Mouse (Mus musculus) kidney, adult 8-10 months (tissue): ENCODE measurements around the gene Lrrc10b.
A peak's percentile ranks its signal among the peaks of the same experiment; 100 is the strongest.

Experiments
- DNase-seq, 2 experiments: peaks; one replicate each; pipeline ENCODE4 v3.0.0; 2022

Gene Lrrc10b

GRCm38 (mm10) chr19:10456752-10457483 lies at the start of gene Lrrc10b:
Lrrc10b (minus strand) TSS chr19:10457473.
- DNase-seq, result peak in 1 of 2 experiments; percentile 39

GRCm38 (mm10) chr19:10502571-10502970 lies 45.3 kb upstream of the Lrrc10b start:
- DNase-seq, result peak in 1 of 2 experiments; percentile 24

DNA sequence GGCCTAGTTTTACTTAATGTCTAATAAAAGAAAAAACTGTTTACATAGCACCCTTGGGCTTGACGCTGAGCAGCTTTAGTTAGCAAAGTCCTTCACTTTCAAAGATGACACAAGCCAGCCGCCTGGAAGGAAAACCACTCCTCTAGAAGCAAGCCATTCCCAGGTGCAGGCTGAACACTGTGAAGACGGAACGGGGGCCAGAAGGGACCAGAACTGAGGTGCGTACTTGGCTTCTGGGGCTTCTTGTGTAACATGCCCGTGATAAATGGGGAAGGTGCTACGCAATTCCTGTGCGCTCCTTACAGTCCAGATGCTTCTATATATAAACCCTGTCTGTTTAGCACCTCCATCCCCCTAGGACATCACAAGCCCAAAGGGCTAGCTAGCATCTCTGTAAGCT lies 43.3 kb upstream of the Lrrc10b start:
- DNase-seq, result no peak

DNA sequence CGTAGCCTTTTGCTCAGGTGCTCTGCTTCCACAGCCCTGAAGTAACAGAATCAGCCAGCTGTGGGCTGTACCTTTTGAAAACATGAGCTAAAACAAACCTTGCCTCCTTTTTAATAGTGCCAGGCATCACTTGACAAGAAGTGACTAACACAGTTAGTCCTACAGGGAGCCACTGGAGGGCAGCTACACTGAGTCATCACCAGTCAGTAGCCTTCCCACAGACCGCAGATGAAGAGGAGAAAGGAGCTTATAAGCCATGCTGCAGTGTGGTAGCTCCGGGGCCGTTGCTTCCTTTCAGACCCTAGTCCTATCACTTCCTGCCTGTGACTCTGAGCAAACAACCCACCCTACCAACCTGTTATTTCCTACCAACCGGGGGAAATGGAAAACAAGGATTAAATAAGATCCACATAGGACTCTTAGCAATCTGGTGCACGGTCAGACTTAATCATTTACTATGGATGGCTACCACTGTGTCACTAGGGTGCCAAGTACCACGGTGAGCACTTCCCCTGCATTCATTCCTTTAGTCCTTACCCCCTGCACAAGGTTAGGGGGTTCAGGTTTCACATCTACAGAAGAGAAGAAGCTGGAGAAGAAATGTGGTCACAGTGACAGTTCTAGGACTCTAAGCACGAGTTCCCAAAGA lies 40.4 kb upstream of the Lrrc10b start:
- no peak for DNase-seq

DNA sequence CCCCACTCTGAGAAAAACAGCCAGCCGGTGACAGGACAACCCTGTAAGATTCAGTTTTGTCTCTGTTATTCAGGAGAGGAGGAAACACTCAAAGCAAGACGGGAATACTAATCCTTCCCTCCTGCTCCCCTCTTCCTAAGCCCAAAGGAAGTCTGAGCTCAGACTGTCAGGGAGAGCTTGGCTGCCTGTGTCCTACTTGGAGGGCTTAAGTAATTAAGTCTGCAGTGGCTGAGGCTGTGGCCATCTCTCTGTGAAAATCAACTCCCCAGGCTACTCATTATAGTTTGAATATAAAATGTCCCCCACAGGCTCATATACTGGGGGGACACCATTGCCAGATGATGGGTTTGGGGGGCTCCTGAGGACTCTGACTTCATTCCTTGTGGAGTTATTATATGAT lies 39.7 kb upstream of the Lrrc10b start:
- no peak for DNase-seq

DNA sequence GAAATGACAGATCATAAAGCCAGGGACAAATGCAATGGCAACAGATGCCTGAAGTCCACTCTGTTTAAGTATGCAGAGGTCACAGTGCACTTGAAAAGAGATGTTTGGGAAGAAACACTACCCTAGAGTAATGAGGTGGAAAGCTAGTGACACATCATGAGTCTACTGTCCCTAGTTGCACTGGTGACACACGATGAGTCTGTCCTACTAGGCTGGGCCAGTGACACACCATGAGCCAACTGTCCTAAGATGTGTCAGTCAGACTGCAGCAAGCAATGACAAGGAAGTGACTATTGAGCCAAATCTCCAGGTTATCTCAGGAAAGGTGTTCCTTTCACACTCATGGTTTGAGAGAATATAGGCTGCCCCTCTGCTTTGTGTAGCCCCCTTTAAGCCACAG lies 38.4 kb upstream of the Lrrc10b start:
- DNase-seq, result no peak

DNA sequence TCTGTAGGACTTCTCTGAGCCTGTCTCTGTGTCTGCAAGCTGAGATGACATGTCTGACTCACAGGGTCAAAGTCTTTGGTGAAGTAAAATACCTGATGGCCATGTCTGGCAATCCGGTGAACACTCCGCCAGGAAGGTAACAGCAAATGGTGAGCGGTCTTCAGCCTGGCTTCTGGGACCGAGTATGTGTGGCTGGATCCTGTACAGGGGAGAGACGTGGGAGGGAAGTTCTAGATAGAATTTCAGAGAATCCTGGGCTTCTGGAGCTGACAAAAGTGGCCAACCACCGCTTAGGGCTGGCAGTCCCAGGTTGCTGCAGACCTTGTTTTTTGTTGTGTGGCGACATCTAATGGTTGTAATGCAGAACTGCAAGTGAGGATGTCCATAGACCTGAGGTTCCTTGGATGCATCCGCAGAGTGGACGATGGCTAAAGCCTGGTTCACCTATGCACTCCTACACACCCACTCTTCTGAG lies 29.0 kb upstream of the Lrrc10b start:
- DNase-seq, result peak; percentile 31 to 63

- DNase-seq, result no peak
These were observed 25.4 kb upstream of the Lrrc10b start, which contains the start of gene Ppp1r32 for GRCm38 (mm10) chr19:10482703-10483102. Ppp1r32 (minus strand) TSS chr19:10482928.

DNA sequence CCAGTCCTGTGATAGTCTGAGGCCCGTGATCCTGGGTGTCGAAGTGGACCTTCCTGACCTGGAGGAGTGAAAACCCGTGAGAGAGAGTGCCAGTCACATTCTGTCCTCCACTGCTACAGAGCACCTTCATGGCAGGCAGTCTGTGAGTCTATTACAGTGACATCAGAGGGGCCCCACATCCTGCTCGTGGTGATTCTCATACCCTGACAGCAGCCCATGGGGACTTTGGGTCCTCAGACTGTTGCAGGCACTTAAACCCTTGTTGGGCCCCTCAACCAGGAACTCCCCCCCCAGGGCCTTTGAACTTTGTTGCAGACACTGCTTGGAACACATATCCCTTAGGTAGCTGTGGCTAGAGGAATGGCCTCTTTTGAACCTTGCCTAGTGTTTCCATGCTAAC lies 22.3 kb upstream of the Lrrc10b start:
- no peak for DNase-seq

- no peak for DNase-seq
These were observed 16.5 kb upstream of the Lrrc10b start for GRCm38 (mm10) chr19:10473779-10474178.

DNA sequence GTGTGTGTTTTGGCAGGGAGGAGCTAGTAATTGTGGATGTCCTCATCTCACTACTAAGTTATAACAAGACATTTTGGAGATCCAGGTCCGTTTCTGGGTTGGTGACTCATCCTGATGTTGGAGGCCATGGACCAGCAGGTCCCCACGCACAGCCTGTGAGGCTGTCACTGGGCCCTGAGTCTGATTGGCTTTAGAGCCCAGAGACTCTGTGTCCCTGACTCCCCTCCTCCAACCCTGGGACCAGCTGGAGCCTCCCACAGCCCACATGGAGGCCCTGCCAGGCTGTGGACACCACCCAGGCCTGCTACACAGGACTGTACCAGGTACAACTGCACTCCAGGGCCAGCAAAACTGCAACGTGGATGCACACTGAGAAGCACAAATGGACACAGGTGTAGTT lies 15.7 kb upstream of the Lrrc10b start:
- no peak for DNase-seq

DNA sequence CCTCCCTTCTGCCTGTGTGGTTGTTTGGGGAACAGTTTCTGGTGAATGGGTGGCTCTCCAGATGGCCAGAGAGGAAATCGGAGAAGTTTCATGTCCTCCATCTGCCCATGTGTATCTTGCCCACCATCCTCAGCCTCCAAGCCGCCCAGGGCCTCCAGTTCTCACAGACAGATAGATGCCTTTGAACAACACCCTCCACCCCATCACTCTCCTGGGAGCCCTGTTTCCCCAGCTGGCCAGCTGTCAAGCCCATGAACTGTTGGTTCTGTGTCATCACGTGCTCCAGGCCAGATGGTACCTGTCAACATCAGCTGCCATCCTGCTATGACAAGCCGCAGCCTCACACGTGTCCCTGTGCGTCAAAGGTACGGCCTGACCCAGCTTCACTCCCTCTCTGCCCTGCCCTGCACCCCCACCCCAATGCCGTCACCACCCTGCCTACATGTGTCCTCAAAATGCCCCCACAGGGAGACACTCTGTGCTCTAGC lies 11.9 kb upstream of the Lrrc10b start:
- DNase-seq, result no peak

- DNase-seq, result no peak
These were observed 7.2 kb upstream of the Lrrc10b start for GRCm38 (mm10) chr19:10464427-10464826.

DNA sequence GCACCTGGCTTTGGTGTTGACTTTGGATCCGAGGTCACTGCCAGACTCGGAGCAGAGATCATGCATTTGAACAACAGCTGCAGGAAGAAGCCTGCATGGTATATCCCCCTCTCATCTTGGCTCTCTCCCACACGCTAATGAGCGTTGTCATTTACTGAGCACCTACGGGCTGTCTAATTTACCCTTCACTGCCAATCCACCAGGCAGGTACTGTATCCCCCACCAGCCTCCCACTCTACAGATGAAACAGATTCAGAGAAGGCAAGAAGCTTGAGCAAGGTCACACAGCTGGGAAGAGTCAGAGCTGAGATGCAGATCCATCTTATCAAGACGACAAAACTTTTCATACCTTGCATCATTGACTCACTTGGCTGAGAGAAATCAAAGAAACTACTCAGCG lies 4.3 kb upstream of the Lrrc10b start:
- DNase-seq, result no peak

DNA sequence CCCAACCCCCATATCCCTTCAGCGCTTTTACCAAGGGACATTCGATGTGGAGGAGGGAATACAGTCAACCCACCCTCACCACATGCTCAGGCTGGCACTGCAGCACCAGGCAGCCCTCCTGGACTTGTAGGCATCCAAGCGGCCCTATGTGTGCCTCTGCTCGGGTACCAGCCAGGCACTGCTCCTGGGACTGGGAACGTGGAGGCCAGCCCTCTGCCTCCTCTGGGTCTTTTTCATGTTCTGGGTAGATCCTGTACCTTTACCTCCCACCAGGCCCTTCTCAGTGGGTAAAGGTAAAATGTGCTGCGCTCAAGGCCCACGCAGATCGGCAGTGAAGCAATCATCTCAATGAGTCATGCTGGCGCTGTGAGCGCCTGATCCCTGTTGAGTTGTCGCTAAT lies 2.6 kb upstream of the Lrrc10b start:
- no peak for DNase-seq

- peak; percentile 31 for DNase-seq
These were observed 823 bp upstream of the Lrrc10b start for GRCm38 (mm10) chr19:10458096-10458495.

DNA sequence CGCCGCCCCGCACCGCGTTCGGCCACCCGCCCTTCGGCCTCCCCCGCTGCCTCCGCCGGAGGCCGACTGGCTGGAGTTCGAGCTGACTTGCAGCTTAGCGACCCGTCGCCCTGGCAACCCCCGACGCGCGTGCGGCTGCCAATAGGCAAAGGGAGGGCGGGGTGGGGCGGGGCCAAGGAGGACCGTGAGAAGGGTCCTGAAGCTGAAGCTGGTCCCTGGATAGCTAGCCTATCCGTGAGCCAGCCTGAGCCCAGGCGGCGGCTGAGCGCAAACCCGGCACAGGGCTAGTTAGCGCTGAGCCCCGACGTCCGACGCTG lies 169 bp upstream of the Lrrc10b start:
- peak; percentile 25 to 33 for DNase-seq

DNA sequence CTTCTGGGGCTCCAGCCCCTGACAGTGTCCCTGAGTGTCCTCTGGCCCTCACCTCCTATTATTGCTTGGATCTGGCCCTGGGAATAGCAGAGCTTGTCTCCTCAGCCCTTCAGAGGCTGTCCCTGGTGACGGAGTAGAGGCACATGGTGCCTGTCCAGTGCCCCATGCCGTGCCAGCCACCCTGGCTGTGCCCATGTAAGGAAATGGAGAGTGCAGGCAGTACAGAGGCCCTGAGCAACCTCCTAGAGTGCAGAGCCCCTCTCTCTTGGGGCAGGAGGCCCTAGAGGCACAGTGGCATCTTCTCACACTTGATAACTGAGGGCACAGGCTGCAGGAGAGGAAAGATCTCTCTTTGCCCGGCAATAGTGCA lies 1.9 kb downstream of the Lrrc10b start:
- no peak for DNase-seq

- DNase-seq, result no peak
These were observed 2.4 kb downstream of the Lrrc10b start for GRCm38 (mm10) chr19:10454718-10455436.

- peak; percentile 50 to 72 for DNase-seq
These were observed 7.6 kb downstream of the Lrrc10b start for GRCm38 (mm10) chr19:10449708-10450107.

DNA sequence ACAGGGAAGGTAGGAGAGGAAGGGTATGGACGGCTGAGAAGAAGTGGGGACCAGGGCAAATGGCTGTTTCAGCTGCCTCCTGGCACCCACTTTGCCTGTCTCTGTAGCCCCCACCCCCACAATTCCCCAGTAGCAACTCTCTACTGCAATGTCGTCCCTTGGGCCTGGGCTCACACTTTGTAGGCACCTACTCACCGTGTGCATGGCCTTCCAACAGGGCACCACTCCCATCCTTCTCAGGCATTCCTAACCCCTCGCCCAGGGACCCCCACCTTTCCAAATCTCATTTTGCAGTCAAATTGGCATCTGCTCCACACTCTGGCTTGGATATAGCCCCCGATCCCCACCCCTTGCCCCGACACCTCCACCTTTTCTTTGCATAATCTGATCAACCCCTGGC lies 8.1 kb downstream of the Lrrc10b start:
- no peak for DNase-seq

DNA sequence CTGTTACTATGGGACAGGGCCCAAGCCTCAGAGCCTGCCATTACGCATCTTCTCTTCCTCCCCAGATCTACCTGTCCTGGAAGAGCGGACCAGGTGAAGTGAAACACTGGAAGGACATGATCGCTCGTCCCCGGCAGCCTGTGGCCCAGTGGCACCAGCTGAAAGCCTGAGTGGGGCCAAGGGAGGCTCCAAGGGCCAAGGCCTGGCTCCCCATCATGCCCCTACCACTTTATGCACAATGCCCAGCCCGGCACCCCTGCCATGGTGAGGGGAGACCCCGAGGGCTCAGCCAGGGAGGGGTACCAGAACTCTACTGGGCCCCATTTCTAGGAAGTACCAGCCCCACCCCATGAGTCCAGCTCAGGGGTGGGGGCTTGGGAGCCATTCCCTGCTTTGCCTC lies 9.0 kb downstream of the Lrrc10b start:
- DNase-seq, result no peak

DNA sequence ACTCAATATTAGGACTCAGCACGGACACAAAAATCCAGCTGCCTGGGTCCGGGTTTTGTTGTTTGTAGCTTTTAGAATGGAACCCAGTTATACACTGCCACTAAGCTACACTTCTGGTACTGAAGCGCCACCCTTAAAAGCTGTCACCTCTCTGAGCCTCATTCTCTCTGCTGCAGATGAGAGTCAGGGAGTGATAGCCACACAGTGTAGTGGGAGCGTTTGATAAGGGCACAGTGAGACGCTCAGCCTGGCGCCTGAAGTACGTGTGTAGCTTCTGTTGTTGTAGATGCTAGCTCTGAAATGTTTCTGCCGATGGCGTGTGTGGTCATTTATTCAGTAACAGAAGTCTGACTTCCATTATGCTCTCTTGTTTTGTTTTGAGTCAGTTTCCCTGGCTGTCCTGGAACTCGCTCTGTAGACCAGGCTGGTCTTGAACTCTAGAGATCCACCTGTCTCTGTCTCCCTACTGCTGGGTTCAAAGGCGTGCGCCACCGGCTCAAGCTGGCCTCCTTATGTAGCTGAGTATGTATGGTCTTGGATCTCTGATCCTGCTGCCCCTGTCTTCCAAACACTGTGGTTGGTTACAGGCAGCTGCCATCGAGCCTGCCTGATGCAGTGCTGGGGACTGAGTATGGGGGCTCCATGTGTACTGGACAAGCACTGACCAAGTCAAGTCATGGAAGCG lies 12.4 kb downstream of the Lrrc10b start:
- DNase-seq, result no peak
